Mouse (Mus musculus): ENCODE data around the gene Ccdc188.

The Ccdc188 gene

GRCm38 (mm10) chr16:18202061-18202460 is 15.6 kb upstream of the Ccdc188 start:
- DNase-seq (ENCODE audit: low read depth) = no peak

GRCm38 (mm10) chr16:18203430-18204091 is 14.1 kb upstream of the Ccdc188 start:
- no peak for DNase-seq (ENCODE audit: low read depth)

GRCm38 (mm10) chr16:18210701-18211416 is 6.8 kb upstream of the Ccdc188 start:
- peak; percentile 48 for DNase-seq (ENCODE audit: low read depth)

- DNase-seq (ENCODE audit: low read depth) = peak; percentile 53
These were observed 6.1 kb upstream of the Ccdc188 start for GRCm38 (mm10) chr16:18211417-18212171.

- no peak for DNase-seq (ENCODE audit: low read depth)
These were observed 4.0 kb upstream of the Ccdc188 start for GRCm38 (mm10) chr16:18213689-18214088.

- DNase-seq (ENCODE audit: low read depth) = no peak
These were observed 2.8 kb upstream of the Ccdc188 start for GRCm38 (mm10) chr16:18214858-18215257.

- no peak for DNase-seq (ENCODE audit: low read depth)
These were observed 909 bp downstream of the Ccdc188 start for GRCm38 (mm10) chr16:18218580-18218996.

GRCm38 (mm10) chr16:18220001-18220400 is 2.3 kb downstream of the Ccdc188 start:
- DNase-seq (ENCODE audit: low read depth) = no peak

- no peak for DNase-seq (ENCODE audit: low read depth)
These were observed 3.3 kb downstream of the Ccdc188 start for GRCm38 (mm10) chr16:18220856-18221542.

- no peak for DNase-seq (ENCODE audit: low read depth)
These were observed 3.8 kb downstream of the Ccdc188 start for GRCm38 (mm10) chr16:18221543-18221898.

GRCm38 (mm10) chr16:18222188-18222587 is 4.5 kb downstream of the Ccdc188 start:
- no peak for DNase-seq (ENCODE audit: low read depth)

GRCm38 (mm10) chr16:18227187-18227586 is 9.5 kb downstream of the Ccdc188 start:
- no peak for DNase-seq (ENCODE audit: low read depth)

- no peak for DNase-seq (ENCODE audit: low read depth)
These were observed 10.3 kb downstream of the Ccdc188 start for GRCm38 (mm10) chr16:18227897-18228422.

GRCm38 (mm10) chr16:18228856-18229255 is 11.2 kb downstream of the Ccdc188 start:
- no peak for DNase-seq (ENCODE audit: low read depth)

GRCm38 (mm10) chr16:18229622-18230021 is 11.9 kb downstream of the Ccdc188 start:
- DNase-seq (ENCODE audit: low read depth) = no peak

- no peak for DNase-seq (ENCODE audit: low read depth)
These were observed 12.9 kb downstream of the Ccdc188 start for GRCm38 (mm10) chr16:18230617-18231016.

GRCm38 (mm10) chr16:18231047-18231446 is 13.4 kb downstream of the Ccdc188 start:
- DNase-seq (ENCODE audit: low read depth) = no peak

GRCm38 (mm10) chr16:18231451-18231850 is 13.8 kb downstream of the Ccdc188 start:
- no peak for DNase-seq (ENCODE audit: low read depth)

GRCm38 (mm10) chr16:18233451-18233850 is 15.8 kb downstream of the Ccdc188 start:
- no peak for DNase-seq (ENCODE audit: low read depth)

GRCm38 (mm10) chr16:18233919-18234670 is 16.4 kb downstream of the Ccdc188 start:
- no peak for DNase-seq (ENCODE audit: low read depth)

GRCm38 (mm10) chr16:18234671-18235388 is 17.2 kb downstream of the Ccdc188 start, which contains the start of gene Zdhhc8:
TSS of gene Zdhhc8 (minus strand) at chr16:18235136.
- DNase-seq (ENCODE audit: low read depth) = no peak

Measured in c-Kit-positive CD71-positive TER-119-negative erythroid progenitor cells, embryonic 14.5 days (primary cell).